Mouse (Mus musculus) ovary, adult 18-20 months (tissue): Measurements from ENCODE around the gene Cdc34.

ENCODE experiments used
- DNase-seq: peaks from one replicate; pipeline ENCODE4 v3.0.0; 2022; ENCODE audit warnings: low spot score, mixed read lengths

The Cdc34 gene

DNA sequence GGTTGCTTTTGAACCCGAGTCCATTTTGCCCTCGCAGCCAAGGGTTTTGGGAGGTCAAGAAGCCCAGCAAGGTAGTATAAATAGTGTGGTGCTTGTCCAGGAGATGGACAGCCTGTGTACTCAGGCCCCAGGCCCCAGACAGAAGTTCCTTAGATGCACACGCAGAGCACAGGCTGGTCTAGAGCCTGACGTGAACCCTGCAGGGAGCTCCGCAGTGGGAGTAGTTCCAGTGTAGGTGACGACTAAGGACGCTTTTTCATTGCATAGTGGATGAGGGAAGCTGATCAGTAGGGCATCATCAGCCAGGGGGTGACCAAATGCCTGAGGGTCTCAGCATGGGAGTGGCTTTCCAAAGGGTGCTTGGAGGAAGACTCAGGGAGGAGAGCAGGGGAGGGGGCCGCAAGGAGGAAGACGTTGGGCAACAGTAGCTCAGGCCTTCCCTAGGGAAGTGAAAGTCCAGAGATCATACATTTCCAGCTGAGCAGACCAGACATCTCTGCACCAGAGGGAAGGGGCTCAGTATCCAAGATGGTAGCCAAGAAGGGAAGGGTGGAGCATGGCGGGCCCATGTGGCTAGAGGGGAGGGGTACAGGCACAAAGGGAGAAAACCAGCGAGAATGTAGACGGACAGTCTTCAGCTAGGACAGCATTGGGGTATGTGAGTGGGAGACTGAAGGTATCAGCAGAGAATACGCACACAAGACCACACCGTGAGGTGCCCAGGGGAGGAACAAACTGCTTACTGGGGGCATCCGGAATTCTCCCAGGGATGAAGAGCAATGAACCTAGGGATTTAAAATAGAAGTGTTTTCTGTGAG is 11.7 kb upstream of the Cdc34 start:
- no peak for DNase-seq

DNA sequence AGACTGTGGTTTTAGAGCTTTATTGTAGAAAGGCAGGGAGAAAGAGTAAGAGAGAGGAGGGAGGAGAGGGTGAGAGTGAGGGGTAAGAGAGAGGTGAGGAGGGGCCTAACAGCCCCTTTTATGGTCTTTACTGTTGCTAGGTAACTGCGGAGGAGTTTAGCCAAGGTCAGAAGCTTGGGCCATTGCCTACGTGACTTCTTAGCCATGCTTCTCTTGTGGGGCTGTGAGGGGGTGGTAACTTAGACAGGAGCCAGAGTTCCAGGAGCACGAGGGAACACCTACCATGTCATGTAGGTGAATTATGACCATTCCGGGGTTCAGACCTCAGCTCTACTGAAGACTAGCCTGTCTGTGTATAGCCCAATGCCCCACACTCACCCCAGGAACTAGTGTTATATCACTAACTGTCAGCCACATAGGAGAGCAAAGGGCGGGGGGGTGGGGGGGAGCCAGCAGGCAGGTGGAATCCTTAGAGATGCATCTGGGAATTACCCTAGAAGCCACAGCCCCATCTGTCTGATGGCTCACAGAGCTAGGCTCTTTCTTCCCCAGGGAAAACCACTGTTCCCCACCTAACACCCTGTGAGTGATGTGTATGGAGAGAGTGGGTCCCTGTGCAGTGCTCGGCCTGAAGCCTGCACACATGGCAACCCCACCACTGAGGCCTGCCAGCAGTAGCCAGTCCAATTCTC is 10.5 kb upstream of the Cdc34 start:
- no peak for DNase-seq

DNA sequence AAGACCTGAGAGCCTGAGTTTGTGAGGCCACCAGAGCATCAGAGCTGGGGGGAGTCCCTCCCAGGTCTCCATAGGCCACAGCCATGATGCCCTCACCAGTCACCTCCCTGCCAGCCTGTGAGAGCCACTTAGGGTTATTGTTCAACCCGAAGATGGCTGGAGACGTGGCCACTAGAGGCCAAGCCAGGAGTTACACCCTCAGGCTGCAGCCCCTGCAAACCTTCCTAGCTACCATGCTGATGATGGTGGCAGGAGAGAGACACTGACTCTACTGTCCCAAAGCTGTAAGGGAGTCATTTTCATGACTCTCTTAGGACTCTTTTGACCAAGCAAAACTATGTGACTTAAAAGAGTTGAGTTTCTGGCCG is 9.9 kb upstream of the Cdc34 start:
- no peak for DNase-seq

DNA sequence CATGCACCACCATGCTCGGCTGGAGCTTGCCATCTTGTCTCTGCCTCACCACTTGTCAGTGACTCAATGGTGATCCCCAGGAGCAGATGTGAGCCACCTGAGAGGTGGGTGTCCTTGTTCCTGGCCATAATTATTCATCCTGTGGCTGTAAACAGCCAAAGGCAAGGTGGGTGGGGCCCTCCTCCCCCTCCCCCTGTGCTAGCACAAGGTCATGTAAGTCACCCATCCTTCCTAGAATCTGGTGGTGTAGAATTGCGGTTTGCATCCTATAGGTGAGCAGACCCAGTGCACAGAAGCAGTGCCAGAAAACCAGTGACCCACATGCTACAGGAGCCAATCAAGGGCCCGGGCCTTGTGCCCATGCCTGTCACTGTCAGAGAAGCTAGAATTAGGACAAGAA is 8.9 kb upstream of the Cdc34 start:
- no peak for DNase-seq

DNA sequence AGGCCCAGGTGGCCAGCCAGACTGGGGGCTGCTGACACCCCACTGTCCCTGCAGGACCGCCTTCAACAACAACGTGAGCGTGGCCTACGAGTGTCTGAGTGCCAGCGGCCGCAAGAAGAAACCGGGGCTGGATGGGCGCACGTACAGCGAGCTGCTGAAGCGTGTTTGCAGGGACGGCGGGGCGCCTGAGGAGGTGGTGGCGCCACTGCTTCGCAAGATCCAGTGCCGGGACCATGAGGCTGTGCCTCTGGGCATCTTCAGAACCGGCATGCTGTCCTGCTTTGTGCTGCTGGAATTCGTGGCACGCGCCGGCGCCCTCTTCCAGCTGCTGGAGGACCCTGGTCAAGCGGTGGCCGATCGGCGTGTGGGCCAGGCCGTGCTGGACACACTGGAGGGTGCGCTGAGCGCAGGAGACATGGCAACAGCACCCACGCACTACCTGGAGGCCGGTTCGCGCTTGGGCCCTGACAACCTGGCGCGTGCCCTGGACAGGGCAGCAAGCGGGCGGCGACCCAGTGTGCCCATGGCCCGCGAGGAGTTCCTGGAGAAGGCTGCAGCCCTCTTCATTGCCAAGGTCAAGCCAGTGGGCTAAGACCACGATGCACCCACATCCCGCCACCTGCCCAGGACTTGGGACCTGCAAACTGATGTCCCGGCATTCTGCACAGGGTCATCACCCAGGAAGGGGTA is 6.5 kb upstream of the Cdc34 start:
- no peak for DNase-seq

DNA sequence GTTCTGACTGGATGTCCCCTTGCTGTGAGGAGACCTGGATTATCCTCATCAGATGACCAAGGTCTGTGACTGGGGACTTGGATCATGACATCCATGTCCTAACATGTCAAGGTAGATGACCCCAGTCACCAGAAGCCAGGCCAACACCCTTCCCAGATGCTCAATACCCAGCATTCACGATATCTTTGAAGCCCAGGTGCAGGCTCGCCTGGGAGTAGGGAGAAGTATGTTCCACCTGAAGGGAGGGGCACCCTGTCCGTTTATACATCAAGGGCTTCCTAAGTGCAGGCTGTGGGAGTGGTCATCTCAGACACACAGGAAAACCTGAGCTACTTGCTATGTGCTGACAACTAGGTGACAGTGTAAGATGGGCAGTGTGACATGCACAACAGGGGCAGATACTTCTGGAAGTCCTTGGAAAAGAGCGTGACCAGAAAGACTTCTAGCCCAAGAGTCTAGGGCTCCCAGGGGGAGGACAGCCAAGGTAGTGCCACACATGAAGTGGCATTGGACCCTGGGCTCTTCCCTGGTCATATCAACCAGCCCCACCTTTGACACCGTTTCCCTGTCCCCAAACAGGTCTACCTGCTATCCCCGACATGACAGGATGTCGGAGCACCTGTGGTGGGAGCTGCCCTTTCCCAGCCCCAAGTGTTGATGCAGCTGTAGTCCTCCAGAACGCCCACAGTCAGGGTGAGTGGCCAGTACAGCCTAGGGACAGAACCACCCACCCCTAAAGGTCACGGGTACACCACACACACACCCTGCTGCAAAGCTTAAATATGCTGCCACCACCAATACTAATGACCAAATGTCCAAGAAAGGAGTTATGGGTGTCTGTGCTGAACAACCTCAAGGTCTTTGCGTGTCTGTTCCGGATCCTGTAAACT is 1.1 kb upstream of the Cdc34 start:
- DNase-seq: no peak

DNA sequence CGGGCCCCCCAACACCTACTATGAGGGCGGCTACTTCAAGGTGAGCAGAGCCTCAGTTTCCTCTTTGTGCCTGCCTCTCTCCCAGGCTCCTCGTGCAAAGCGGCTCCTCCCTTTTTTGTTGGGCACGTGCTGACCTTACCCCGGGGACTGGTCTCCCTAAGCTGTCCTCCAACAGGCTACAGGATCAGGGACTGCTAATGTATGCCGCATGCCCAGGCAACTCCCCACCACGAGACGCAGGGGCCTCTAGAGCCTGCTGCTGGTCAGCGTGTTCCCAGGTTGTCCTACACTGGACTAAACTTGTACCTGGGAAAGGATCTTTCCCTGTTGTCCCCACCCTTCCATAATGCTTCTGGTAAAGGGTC is 538 bp downstream of the Cdc34 start:
- no peak for DNase-seq

DNA sequence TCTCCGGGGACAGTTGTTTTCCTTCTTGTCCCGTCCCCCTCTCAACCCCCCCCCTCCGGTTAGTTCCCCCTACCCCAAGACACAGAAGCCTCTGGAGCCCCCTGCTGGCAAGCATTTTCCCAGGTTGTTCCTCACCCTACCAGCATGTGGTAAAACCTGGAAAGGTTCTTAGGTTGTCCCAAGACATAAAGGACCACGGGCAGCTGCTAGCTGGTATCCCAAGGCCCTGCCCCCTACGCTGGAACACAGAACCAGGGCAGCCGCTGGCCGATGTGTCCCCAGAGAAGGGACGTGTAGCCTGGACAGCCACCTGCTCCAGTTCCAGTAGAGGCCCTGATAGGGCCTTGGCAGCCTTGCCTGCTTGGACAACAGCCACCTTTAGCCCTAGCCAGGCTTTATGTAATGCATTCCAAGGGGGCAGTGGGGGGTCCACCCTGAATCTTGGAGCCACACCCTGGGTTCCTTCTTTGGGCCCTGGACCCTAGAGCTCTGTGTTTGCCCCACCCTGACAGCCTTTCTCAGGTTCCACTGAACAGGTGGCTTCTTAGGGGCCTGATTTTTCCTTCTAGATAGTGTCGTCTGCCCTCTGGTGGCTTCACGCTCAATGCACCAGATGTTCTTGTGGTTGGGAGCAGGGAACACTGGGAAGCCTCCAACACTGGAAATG is 1.1 kb downstream of the Cdc34 start:
- DNase-seq: no peak

DNA sequence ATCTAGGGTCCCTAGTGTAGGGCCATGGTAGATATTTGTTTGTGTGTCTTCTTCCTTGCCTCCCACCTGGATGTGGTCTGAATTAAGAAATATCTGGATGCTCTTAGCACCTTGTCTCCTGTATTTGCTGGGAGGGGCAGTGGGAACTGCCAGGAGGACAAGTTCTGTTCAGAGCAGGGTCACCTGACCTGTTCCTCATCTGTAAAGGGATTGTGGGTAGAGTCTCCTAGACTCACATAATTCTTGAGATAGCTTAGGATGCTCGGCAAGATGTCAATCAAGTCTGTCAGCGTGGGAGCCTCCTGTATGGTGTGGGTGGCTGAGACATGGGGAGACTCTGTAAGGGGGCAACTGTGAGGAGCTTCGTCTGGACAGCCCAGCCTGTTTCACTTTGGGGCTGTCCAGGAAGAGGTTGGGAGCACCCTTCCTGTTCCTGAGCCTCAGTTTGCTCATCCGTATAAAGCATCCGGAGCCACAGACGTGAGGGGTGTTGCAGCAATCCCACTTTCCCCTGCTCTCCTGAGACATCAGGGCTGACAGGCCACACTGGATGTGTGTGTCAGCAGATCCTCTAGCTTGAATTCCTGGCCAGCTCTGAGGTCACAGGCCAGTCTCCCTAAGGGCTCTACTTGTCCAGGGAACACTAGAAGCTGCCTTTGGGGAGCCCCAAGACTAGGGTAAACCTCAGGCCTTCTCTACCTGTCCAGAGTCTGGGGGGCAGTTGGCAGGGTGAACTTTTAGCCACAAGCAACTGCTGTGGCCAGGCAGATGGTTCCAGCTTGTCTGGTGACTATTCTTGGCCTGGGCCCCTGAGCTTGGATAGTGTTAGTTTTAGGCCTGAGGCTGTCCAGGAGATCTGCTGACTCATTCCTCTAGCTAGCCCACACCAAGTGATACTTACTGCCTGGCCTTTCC is 2.0 kb downstream of the Cdc34 start:
- DNase-seq: no peak

DNA sequence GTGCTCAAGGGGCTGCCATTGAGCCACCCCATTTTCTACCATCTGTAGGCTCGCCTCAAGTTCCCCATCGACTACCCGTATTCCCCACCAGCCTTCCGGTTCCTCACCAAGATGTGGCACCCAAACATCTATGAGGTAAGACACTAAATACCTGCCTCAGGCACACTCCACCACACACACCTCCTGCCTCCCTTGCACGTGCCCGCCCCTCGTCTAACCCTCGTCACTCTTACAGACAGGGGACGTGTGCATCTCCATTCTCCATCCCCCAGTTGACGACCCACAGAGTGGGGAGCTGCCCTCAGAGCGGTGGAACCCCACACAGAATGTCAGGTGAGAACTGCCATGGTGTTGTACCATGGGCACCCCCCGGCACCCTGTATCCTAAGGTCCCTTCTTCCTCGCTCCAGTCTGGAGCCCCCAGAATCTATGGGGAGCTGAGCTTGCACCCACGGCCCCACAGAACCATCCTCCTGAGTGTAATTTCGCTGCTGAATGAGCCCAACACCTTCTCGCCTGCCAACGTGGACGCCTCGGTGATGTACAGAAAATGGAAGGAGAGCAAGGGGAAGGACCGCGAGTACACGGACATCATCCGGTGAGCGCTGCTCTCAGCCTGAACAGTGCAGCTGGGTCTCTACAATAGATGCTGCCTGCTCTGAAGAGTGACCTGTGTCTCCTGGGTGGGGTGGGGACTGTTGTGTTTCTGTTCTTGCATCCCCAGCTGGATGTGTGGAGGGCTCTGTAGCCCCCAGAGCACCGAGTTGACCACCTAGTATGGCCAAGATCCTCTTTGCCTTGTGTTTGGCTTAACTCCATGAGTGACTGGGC is 3.0 kb downstream of the Cdc34 start:
- DNase-seq: no peak

DNA sequence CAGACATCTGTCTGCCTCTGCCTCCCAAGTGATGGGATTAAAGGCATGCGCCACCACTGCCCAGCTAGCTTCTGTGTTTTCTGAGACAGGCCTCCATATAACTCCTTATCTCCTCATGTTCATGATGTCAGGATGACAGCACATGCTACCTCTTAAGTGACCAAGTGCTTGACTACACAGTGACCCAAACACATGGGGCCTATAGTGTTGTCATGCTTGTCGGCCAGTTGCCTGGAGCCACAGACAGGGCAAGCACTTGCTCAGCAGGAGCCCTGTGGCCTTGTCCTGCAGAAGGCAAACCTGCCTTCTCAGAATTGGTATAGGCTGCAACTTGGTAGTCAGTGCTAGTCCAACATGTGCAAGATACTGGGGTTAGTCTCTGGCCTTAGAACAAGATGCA is 4.2 kb downstream of the Cdc34 start:
- no peak for DNase-seq

DNA sequence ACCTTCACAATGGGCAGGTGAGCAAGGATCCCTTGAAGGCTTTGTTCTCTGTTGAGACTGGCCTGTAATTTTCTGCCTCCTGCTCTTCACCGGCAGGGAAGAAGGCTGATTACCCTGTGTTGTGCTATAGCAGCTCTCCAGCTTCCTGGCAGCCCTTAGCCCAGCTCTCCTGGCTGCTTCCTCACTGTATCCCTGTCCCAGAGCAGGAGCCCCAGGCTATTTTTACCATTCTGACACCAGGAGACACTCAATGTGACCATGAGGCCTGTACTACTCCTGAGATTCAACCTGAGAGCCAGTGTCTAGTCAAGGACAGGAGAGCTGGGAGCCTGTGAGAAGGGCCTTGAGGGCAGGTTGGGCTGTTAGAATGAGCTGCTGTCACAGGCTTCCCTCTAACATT is 4.7 kb downstream of the Cdc34 start:
- no peak for DNase-seq

DNA sequence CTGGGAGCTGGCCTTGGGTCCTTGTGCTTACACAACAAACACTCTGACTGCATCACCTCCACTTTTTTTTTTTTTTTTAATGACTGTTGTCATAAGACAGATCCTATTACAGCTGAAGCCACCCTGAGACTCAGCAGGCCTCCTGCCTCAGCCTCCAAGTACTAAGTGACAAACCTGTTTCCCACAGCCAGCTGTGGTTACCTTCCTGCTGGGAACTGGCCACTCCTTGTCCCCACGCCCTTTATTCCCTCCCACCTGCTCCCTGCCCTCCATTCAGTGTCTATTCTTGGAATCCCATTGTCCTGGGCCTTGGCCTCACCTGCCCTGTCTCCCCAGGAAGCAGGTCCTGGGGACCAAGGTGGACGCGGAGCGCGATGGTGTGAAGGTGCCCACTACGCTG is 5.5 kb downstream of the Cdc34 start:
- no peak for DNase-seq

DNA sequence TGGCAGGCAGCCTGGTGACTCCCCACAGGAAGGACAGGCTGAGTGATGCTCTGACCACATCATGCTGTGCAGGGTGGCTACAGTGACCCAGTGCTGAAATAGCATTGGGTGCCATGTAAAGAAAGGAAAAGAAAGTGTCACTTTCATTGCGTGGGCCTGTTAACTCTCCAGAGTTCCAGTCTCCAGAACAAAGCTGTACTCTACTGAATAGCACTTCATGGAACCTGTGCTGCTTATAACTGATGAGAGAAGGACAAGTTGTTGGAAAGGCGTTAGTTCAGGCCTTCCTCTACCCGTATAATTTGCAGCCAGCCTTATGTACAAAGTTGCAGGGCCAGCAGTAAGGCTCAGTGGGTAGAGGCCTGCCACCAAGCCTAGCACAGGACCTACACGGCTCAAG is 6.7 kb downstream of the Cdc34 start, which contains the start of gene Gzmm:
Gene Gzmm (plus strand): TSS at position 301 of the 400 bp plus-strand sequence.
- no peak for DNase-seq

DNA sequence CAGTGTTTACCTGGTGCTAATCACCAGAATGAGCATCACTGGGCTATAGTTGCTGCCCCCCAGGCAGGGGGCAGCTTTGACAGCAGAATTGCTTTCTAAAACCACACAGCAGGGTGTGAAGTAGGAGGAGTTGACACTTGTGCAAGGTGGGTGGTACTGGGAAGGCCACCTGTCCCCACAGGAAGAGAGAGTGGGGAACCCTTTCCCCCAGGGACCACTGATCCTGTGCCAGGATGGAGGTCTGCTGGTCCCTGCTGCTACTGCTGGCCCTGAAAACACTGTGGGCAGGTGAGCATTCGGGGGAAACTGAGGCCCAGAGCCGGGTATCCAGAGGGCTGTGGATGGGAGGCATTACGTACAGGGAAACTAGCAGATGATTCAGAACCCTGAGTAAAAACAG is 7.2 kb downstream of the Cdc34 start:
- no peak for DNase-seq

DNA sequence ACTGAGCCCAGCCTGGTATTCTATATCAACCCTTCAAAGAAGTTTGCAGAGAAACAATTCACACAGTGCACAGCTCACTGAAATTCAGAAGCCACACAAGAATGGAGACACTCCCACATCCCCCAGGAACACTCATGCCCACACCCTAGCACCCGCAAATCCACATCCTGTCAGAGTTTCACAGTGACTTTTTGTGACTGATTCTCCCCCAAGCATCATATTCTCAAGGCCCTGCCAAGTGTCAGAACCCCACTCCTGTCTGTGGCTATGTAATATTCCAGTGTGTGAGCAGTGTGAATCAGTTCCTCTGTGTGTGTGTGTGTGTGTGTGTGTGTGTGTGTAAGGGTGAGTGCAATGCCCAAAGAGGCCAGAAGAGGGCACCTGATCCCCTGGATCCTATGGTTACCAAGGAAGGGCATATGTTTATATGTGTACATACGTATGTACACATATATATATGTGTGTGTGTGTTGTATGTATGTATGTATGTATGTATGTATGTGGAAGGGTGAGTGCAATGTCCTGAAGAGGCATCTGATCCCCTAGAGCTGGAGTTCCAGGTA is 10.1 kb downstream of the Cdc34 start:
- no peak for DNase-seq

DNA sequence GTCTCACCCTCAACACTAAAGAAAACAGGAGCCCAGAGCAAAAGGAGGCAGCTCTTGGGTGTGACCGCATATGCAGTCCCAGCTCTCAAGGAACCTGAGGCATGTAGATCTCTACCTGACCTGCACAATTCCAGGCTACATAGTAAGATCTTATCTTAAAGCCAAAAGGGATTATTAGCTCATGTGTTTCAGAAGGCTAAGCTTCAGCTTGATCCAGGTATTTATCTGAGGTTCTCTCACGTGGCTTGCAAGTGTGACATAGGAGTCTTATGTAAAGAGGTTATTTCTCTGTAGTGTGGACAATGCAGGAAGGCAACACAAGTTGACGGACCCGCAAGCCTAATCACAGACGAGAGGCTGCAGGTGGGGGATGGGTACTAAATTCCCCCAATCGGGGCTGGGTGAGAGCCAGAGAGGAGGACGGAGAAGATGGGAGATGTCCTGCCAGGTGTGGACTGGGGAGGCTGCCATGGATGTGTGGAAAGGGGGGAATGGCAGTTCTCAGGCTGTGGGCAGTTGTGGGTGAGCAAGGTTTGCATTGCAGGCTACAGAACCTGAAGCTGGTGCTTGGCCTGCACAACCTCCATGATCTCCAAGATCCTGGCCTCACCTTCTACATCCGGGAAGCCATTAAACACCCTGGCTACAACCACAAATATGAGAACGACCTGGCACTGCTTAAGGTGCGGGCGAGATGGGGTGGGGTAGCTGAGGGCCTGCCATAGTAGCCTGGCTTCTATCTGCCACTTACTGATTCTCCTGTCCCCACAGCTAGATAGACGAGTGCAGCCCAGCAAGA is 11.8 kb downstream of the Cdc34 start:
- no peak for DNase-seq

DNA sequence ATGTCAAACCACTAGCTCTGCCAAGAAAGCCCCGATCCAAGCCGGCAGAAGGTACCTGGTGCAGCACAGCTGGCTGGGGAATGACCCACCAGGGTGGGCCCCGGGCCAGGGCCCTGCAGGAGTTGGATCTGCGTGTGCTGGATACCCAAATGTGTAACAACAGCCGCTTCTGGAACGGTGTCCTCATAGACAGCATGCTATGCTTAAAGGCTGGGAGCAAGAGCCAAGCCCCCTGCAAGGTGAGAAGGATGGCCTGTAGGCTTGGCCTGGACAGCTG is 12.3 kb downstream of the Cdc34 start:
- DNase-seq: no peak
